Mouse (Mus musculus) ES-Bruce4 (cell line): ENCODE measurements around the gene Arid3c.
"Not testable (repeated sequence)": the region's sequence is repeated elsewhere in the genome, so short reads cannot be mapped to it uniquely, and the experiment has no call there.

Experiments used
- EP300 ChIP-seq: IDR thresholded peaks from 2 replicates; pipeline ENCODE4 v1.6.1; 2011; ENCODE audit warnings: low read depth, low read length; ENCODE audit not compliant: insufficient read depth
- POLR2A ChIP-seq: IDR thresholded peaks from one replicate; pipeline ENCODE4 v1.8.1; 2011; ENCODE audit warnings: low read length; ENCODE audit not compliant: insufficient read depth

- not testable (repeated sequence) for TF ChIP-seq POLR2A, EP300
Measured at GRCm38 (mm10) chr4:41684931-41685453, 46.0 kb downstream of the Arid3c start.
